Mouse (Mus musculus) G1E (cell line): ENCODE measurements around the gene Dusp6. TPM values are rescaled to one million over a fixed set of nuclear protein-coding genes. Genes with fewer than 3 reads are reported as not detected.
"Not testable (repeated sequence)": the region's sequence is repeated elsewhere in the genome, so short reads cannot be mapped to it uniquely, and the experiment has no call there.

ENCODE experiments used
- ATAC-seq: 2 replicates; pipeline ENCODE4 v1.8.0; 2016; ENCODE audit warnings: mild to moderate bottlenecking; ENCODE audit not compliant: insufficient number of reproducible peaks, poor library complexity, low FRiP score, severe bottlenecking; ENCODE audit errors: extremely low read depth
- DNase-seq: peaks from one replicate; pipeline ENCODE4 v3.0.0; 2012; ENCODE audit warnings: low spot score
- H3K27me3 ChIP-seq: 2 replicates; pipeline ENCODE4 v1.6.1; 2012; ENCODE audit warnings: mild to moderate bottlenecking, low read length, inconsistent platforms; ENCODE audit not compliant: insufficient read depth
- H3K36me3 ChIP-seq: replicated peaks from 2 replicates; pipeline ENCODE3; 2012; ENCODE audit warnings: mild to moderate bottlenecking, inconsistent platforms
- H3K4me1 ChIP-seq: 2 replicates; pipeline ENCODE4 v1.6.1; 2012; ENCODE audit warnings: low read depth, low read length, inconsistent platforms, mixed read lengths; ENCODE audit not compliant: insufficient read depth
- H3K4me3 ChIP-seq: 2 replicates; pipeline ENCODE4 v1.5.1; 2012; ENCODE audit warnings: low read depth, mild to moderate bottlenecking, inconsistent platforms, low read length, moderate library complexity, mixed read lengths
- H3K9me3 ChIP-seq: replicated peaks from 2 replicates; pipeline ENCODE4 v1.6.1; 2012; ENCODE audit warnings: inconsistent platforms
- CTCF ChIP-seq: IDR thresholded peaks from 2 replicates; pipeline ENCODE4 v1.5.1; 2012; ENCODE audit warnings: low read depth, low read length, inconsistent platforms, mixed read lengths
- GATA1 ChIP-seq: IDR thresholded peaks from 2 replicates; pipeline ENCODE4 v1.6.1; 2012; ENCODE audit warnings: borderline replicate concordance, low read length, inconsistent platforms, mixed read lengths
- GATA2 ChIP-seq: IDR thresholded peaks from 2 replicates; pipeline ENCODE4 v1.6.1; 2012; ENCODE audit warnings: low read depth, low read length, inconsistent platforms, borderline replicate concordance
- POLR2AphosphoS5 ChIP-seq: IDR thresholded peaks from 2 replicates; pipeline ENCODE4 v1.6.1; 2012; ENCODE audit warnings: low read depth, low read length, inconsistent platforms; ENCODE audit not compliant: insufficient replicate concordance
- TAL1 ChIP-seq: conservative IDR thresholded peaks from 2 replicates; pipeline ENCODE4 v1.6.1; 2012; ENCODE audit warnings: low read depth, low read length, inconsistent platforms, mixed read lengths
- polyA plus RNA-seq: library from polyadenylated mRNA; stranded (reverse); fragments of >175 nt; gene quantifications from 2 replicates; pipeline ENCODE4 v1.2.3, GENCODE M21; 2012
- total RNA-seq, 2 experiments: library from RNA; stranded (forward) in 1 of 2; stranded (reverse) in 1 of 2; fragments of 200-1000 nt in 1 of 2; fragments of >200 nt in 1 of 2; fragmentation: Nextera tagmentation in 1 of 2; gene quantifications; 2 replicates each; pipeline ENCODE4 v1.2.3; 2014 to 2017

Gene Dusp6
- total RNA-seq (2014; fragmentation: Nextera tagmentation) (not detected in 2 replicates), total RNA-seq (2017) (0.27 TPM in 1 of 2 replicates, not detected in the other), polyA plus RNA-seq (not detected in 2 replicates)

DNA sequence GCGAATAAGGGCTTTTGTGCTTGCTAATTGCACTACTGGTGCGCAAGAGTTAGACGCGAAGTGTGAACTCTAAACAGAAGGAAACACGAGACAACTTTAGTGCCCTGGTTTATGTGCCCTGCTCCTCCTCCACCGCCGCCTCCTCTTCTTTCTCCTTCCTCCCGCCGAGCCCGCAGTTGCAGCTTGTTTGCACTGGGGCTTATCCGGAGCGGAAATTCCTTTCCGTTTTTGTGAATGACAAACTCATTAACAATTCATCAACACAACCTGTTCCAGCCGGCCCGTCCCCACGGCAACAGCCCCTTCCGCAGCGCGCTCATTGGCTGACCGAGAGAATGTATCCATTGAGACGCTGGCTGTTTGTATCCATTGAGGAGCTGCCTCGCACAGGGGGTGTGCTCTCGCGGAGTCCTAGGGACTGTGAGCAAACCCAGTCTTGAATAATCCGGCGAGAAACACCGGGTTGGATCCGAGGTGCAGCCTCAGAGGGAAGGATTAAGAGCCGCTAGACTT lies at the start of gene Dusp6:
Gene Dusp6, plus strand, starts transcription at position 365 of the 513 bp plus-strand sequence.
- H3K27me3 ChIP-seq: no peaks in the 10 kb centered on the region
- TF ChIP-seq TAL1 (no peak), CTCF (no peak), POLR2AphosphoS5 (no peak), GATA2 (no peak), GATA1 (no peak)
- DNase-seq (no peak), ATAC-seq (no peak)
- no peaks in the 10 kb centered on the region for H3K36me3 ChIP-seq
- peak within 1 kb of the TSS; percentile 37; the same call in 1 of the 2 replicates for H3K4me3 ChIP-seq
- H3K9me3 ChIP-seq: peaks cover 53% of the 10 kb centered on the region
- H3K4me1 ChIP-seq: no peaks in the 10 kb centered on the region

GRCm38 (mm10) chr10:99214421-99215299 lies 48.4 kb upstream of the Dusp6 start:
- DNase-seq: no peak
- no peak overlapping the region for H3K4me3 ChIP-seq
- H3K27me3 ChIP-seq: no peaks in the 10 kb centered on the region
- no peaks in the 10 kb centered on the region for H3K4me1 ChIP-seq
- ATAC-seq: no peak
- H3K9me3 ChIP-seq: no peaks in the 10 kb centered on the region
- no peak for TF ChIP-seq GATA2
- no peak for TF ChIP-seq GATA1
- TF ChIP-seq TAL1: no peak
- TF ChIP-seq CTCF: no peak
- TF ChIP-seq POLR2AphosphoS5: no peak
- H3K36me3 ChIP-seq: no peaks in the 10 kb centered on the region

GRCm38 (mm10) chr10:99216570-99216969 lies 46.5 kb upstream of the Dusp6 start:
- DNase-seq, H3K36me3 ChIP-seq, H3K4me1 ChIP-seq, H3K9me3 ChIP-seq, H3K27me3 ChIP-seq, H3K4me3 ChIP-seq, ATAC-seq: not testable (repeated sequence)

DNA sequence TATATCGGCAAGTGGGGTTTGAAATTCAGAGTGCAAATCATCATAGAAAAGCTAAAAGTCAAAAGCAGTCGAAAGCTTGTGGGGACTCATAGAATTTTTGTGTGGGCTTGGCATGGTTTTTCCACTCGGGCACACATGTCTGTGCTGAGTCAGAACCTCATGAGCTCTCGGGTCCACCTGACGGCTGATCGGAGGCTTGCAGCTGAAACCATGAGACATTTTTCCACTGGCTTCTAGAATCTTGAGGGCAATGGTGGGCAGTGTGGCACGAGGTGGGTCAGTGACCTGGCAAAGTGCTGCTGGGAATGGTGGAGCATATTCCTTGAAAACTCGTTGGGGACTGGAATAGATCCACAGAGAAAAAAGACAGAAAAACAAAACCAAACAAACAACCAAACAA lies 41.5 kb upstream of the Dusp6 start:
- no peak for ATAC-seq
- no peaks in the 10 kb centered on the region for H3K27me3 ChIP-seq
- TF ChIP-seq GATA2: no peak
- no peak for TF ChIP-seq TAL1
- no peaks in the 10 kb centered on the region for H3K9me3 ChIP-seq
- DNase-seq: no peak
- H3K4me3 ChIP-seq: no peak overlapping the region
- H3K36me3 ChIP-seq: no peaks in the 10 kb centered on the region
- no peaks in the 10 kb centered on the region for H3K4me1 ChIP-seq

DNA sequence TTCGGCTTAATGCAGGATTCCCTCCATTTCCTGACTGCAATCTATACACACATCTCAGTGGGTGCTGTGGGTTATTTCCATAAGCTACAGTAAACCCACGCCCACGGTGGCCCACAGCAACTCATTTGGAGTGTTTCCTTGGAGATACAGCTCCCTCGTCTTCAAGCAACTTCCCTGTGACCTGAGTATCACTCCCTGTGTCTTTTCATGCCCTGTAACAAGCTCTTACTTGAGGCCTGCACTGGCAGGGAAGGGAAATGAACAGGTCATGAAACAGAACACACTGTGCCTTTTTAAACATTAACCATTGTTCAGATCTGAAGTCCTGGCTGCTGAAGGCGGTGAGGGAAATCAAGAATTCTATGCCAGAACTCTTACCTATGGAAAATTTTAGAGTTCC lies 40.3 kb upstream of the Dusp6 start:
- TF ChIP-seq GATA2 (no peak), CTCF (no peak), TAL1 (no peak), POLR2AphosphoS5 (no peak), GATA1 (no peak)
- Histone ChIP-seq H3K9me3 (no peaks in the 10 kb centered on the region), H3K36me3 (no peaks in the 10 kb centered on the region), H3K27me3 (no peaks in the 10 kb centered on the region), H3K4me3 (no peak overlapping the region), H3K4me1 (no peaks in the 10 kb centered on the region)
- ATAC-seq (no peak), DNase-seq (no peak)

DNA sequence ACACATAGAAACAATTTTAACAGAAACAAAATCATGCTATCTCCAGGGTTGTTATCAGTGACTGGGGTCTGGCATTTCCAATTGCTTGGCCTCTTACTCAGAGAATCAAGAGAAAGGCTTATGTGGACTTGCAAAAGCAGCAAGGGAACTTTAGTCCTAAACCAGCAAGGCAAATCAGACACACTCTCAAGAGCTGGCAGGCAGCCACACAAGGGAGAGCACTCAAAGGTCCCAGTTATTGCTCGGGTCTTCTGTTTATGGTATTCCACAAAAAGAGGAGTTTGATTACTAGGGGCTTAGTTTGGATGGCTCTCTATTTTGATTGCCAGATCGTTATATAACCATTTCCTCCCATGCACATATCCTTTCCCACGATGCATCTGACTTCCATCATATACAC lies 38.8 kb upstream of the Dusp6 start:
- no peaks in the 10 kb centered on the region for H3K4me1 ChIP-seq
- no peak for DNase-seq

More for the DNA sequence above, 38.8 kb upstream of the Dusp6 start:
- Histone ChIP-seq H3K4me3 (no peak overlapping the region), H3K9me3 (peaks cover 5% of the 10 kb centered on the region; the same call in 1 of the 2 replicates), H3K27me3 (no peaks in the 10 kb centered on the region), H3K36me3 (no peaks in the 10 kb centered on the region)
- TF ChIP-seq GATA1: no peak
- TF ChIP-seq TAL1: no peak
- no peak for TF ChIP-seq POLR2AphosphoS5
- TF ChIP-seq GATA2: no peak
- no peak for ATAC-seq
